19 mouse cellular contexts compared by ENCODE assay signal in genomic region chr11:118049641-118050040, GRCm38 (mm10).
A peak's percentile ranks its signal among the peaks of the same experiment; 100 is the strongest.
DNase-seq lines count a peak whose midpoint lies in the region; ATAC-seq and TF ChIP-seq lines count a peak whose summit lies in the region.
"Had no signal": no experiment of that assay in that cellular context is flagged by ENCODE, and none has a peak within 500 bp of the region (broad histone marks: within the 10 kb centered on the region; RNA-seq: fewer than 3 reads in every experiment).

No protein-coding gene starts in this region.

- no peaks in the 10 kb centered on the region for H3K9me3 ChIP-seq in stomach, postnatal 0 days (ENCODE audit: control insufficient read depth, low read length)
- H3K9me3 ChIP-seq: embryonic facial prominence, embryonic 12.5 days; liver, embryonic 13.5 days had no signal

- H3K4me1 ChIP-seq in stomach, postnatal 0 days (replicated peaks; ENCODE audit: control insufficient read depth, insufficient read depth), result no peaks in the 10 kb centered on the region
- H3K4me1 ChIP-seq: embryonic facial prominence, embryonic 12.5 days; liver, embryonic 13.5 days had no signal

- no peak overlapping the region for H3K9ac ChIP-seq in stomach, postnatal 0 days (ENCODE audit: low read length)
- H3K9ac ChIP-seq: embryonic facial prominence, embryonic 12.5 days; liver, embryonic 13.5 days had no signal

- TF ChIP-seq CTCF in stomach, postnatal 0 days (IDR thresholded peaks at IDR 0.05; ENCODE audit: low read depth), result no peak

- H3K36me3 ChIP-seq in stomach, postnatal 0 days (ENCODE audit: control insufficient read depth, insufficient read depth, low read length), result no peaks in the 10 kb centered on the region
- H3K36me3 ChIP-seq: embryonic facial prominence, embryonic 12.5 days; liver, embryonic 13.5 days had no signal

- H3K4me3 ChIP-seq in stomach, postnatal 0 days (ENCODE audit: low read depth, low read length), result no peak overlapping the region
- H3K4me3 ChIP-seq: embryonic facial prominence, embryonic 12.5 days; liver, embryonic 13.5 days had no signal

- DNase-seq in kidney, adult 9 months, result peak; percentile 49
- DNase-seq in kidney, adult 11 months, result no peak
- DNase-seq in testis, postnatal 10 days (ENCODE audit: low spot score), result peak; percentile 65
- DNase-seq in testis, postnatal 14 days (ENCODE audit: low spot score), result no peak
- peak; percentile 42 for DNase-seq in embryo, embryonic 11 days
- DNase-seq in stomach, postnatal 0 days (ENCODE audit: low spot score), result peak; percentile 46
- no peak for DNase-seq in right cerebral cortex, postnatal 25 days
- no peak for DNase-seq in heart, adult 8-10 months (ENCODE audit: low spot score)
- DNase-seq: adrenal gland, adult 8-10 months; cerebellum, adult 8-10 months; gastrocnemius, postnatal 25 days; heart, postnatal 36 days; liver, embryonic 13.5 days; midbrain, embryonic 14.5 days; right cerebral cortex, adult 18-20 months had no signal

- H3K27ac ChIP-seq in stomach, postnatal 0 days (replicated peaks), result no peak overlapping the region
- H3K27ac ChIP-seq: embryonic facial prominence, embryonic 12.5 days; liver, embryonic 13.5 days; macrophage had no signal

- H3K27me3 ChIP-seq in stomach, postnatal 0 days (ENCODE audit: control insufficient read depth, insufficient read depth, low read length), result no peaks in the 10 kb centered on the region
- H3K27me3 ChIP-seq: embryonic facial prominence, embryonic 12.5 days had no signal

- H3K4me2 ChIP-seq in stomach, postnatal 0 days (replicated peaks; ENCODE audit: low read depth), result no peak overlapping the region
- H3K4me2 ChIP-seq: embryonic facial prominence, embryonic 12.5 days; heart, embryonic 11.5 days; liver, embryonic 13.5 days had no signal

- ATAC-seq in stomach, postnatal 0 days (ENCODE audit: low FRiP score, low TSS enrichment), result no peak; the same call in 1 of the 2 replicates
- ATAC-seq: inflammation-experienced regulatory T-cells, adult 6 months had no signal

- WGBS in stomach, postnatal 0 days, result 38% methylated on average over 8 of the region's 8 CpGs

- TF ChIP-seq EP300 in stomach, postnatal 0 days (optimal IDR thresholded peaks at IDR 0.05), result no peak

Comparison
In these comparisons a context has a peak if more than half of its experiments do, and no peak if none do; other contexts are left out.
1. DNase-seq: peak in kidney, adult 9 months (single experiment), testis, postnatal 10 days (single experiment), embryo, embryonic 11 days (single experiment) and stomach, postnatal 0 days (single experiment); none in kidney, adult 11 months (single experiment), testis, postnatal 14 days (single experiment), right cerebral cortex, postnatal 25 days (single experiment) and heart, adult 8-10 months (single experiment).